16 mouse cellular contexts compared by ENCODE assay signal in the genomic region with DNA sequence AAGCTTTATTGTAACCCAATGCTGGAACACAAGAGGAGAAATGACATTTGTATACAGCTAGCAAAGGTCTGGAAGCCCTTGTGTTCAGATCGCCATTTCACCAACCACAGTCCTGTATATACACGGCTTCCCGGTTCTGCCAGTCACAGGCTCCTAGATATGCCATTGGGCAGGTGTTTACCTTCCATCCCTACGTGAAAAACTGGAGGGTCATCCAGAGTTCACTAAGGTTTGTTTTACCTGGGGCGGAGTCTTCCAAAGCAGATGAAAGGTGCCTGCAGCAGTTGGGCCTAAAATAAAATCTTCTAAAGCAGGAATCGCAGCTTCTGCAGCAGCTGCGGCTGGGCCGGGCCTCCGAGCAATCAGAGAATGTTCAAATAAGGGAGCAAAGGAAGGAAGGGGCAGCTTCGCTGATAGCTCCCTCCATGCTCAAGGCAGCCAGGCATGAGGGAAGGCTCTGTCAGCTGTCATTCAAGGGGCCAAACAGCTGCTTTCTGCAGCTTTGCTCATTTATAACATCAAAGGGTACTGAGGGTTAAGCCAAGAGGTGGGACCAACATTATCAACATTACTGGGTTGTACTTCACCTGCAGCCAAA.
DNase-seq lines count a peak whose midpoint lies in the region; ATAC-seq and TF ChIP-seq lines count a peak whose summit lies in the region.
"Had no signal": no experiment of that assay in that cellular context is flagged by ENCODE, and none has a peak within 500 bp of the region (broad histone marks: within the 10 kb centered on the region; RNA-seq: fewer than 3 reads in every experiment).

No protein-coding gene starts in this region.

- DNase-seq in forebrain, embryonic 10.5 days (ENCODE audit: extremely low spot score, low spot score) = no peak
- DNase-seq in lung, embryonic 14.5 days = peak; percentile 66
- DNase-seq in lung, adult 2 months = no peak
- peak; percentile 8 for DNase-seq in lung, postnatal 25 days (ENCODE audit: low spot score)
- no peak for DNase-seq in adrenal gland, postnatal 25 days
- DNase-seq in cerebellum, adult 9-10 months = no peak
- DNase-seq: adrenal gland, adult 8-10 months; cerebellum, adult 18-20 months; gastrocnemius, postnatal 10 days; thymus, postnatal 36 days had no signal

- H3K27ac ChIP-seq in forebrain, embryonic 10.5 days = 0 out of 2 replicates have a peak overlapping the region, but pooled peaks have one; percentile 8
- no peak overlapping the region for H3K27ac ChIP-seq in forebrain, embryonic 12.5 days
- peak overlapping the region; percentile 85 for H3K27ac ChIP-seq in lung, embryonic 14.5 days (ENCODE audit: low read depth)
- H3K27ac ChIP-seq in embryonic facial prominence, embryonic 13.5 days = peak overlapping the region; percentile 16; the same call in 1 of the 2 replicates
- H3K27ac ChIP-seq: embryonic facial prominence, embryonic 15.5 days; limb, embryonic 10.5 days; liver, embryonic 15.5 days had no signal

- H3K27me3 ChIP-seq in forebrain, embryonic 10.5 days (ENCODE audit: poor library complexity, severe bottlenecking) = peaks cover 9% of the 10 kb centered on the region
- no peaks in the 10 kb centered on the region for H3K27me3 ChIP-seq in forebrain, embryonic 12.5 days
- no peaks in the 10 kb centered on the region for H3K27me3 ChIP-seq in lung, embryonic 14.5 days (ENCODE audit: insufficient read depth, low read length)
- no peaks in the 10 kb centered on the region for H3K27me3 ChIP-seq in embryonic facial prominence, embryonic 13.5 days
- H3K27me3 ChIP-seq: embryonic facial prominence, embryonic 15.5 days had no signal

- H3K36me3 ChIP-seq in forebrain, embryonic 10.5 days (replicated peaks) = no peaks in the 10 kb centered on the region
- H3K36me3 ChIP-seq in forebrain, embryonic 12.5 days (replicated peaks) = no peaks in the 10 kb centered on the region
- H3K36me3 ChIP-seq in lung, embryonic 14.5 days (ENCODE audit: insufficient read depth) = no peaks in the 10 kb centered on the region
- H3K36me3 ChIP-seq in embryonic facial prominence, embryonic 13.5 days = no peaks in the 10 kb centered on the region
- H3K36me3 ChIP-seq: embryonic facial prominence, embryonic 15.5 days; limb, embryonic 10.5 days; liver, embryonic 15.5 days had no signal

- TF ChIP-seq CTCF in lung, embryonic 14.5 days (IDR thresholded peaks at IDR 0.05; ENCODE audit: low read depth) = no peak
- TF ChIP-seq CTCF in lung, adult 2 months (IDR thresholded peaks at IDR 0.05; ENCODE audit: insufficient read depth, low read length) = no peak

- WGBS in forebrain, embryonic 10.5 days = 80% methylated on average over 10 of the region's 10 CpGs
- WGBS in forebrain, embryonic 12.5 days = 83% methylated on average over 10 of the region's 10 CpGs
- WGBS in lung, embryonic 14.5 days = 27% methylated on average over 10 of the region's 10 CpGs
- WGBS in lung, adult 2 months = 48% methylated on average over 10 of the region's 10 CpGs
- WGBS in embryonic facial prominence, embryonic 13.5 days = 54% methylated on average over 10 of the region's 10 CpGs

- TF ChIP-seq POLR2A in lung, adult 2 months (IDR thresholded peaks at IDR 0.05; ENCODE audit: borderline replicate concordance, extremely low read depth, low read depth, low read length) = no peak

- peaks cover 6% of the 10 kb centered on the region; the same call in 1 of the 2 replicates for H3K9me3 ChIP-seq in forebrain, embryonic 10.5 days
- H3K9me3 ChIP-seq in forebrain, embryonic 12.5 days = no peaks in the 10 kb centered on the region
- no peaks in the 10 kb centered on the region for H3K9me3 ChIP-seq in lung, embryonic 14.5 days (ENCODE audit: low read depth, low read length)
- no peaks in the 10 kb centered on the region; the same call in none of the 2 replicates for H3K9me3 ChIP-seq in embryonic facial prominence, embryonic 13.5 days
- H3K9me3 ChIP-seq: embryonic facial prominence, embryonic 15.5 days; limb, embryonic 10.5 days; liver, embryonic 15.5 days had no signal

- H3K4me3 ChIP-seq in forebrain, embryonic 10.5 days = no peak overlapping the region
- H3K4me3 ChIP-seq in forebrain, embryonic 12.5 days (replicated peaks) = no peak overlapping the region
- H3K4me3 ChIP-seq in lung, embryonic 14.5 days (ENCODE audit: low read depth, low read length) = no peak overlapping the region
- no peak overlapping the region for H3K4me3 ChIP-seq in lung, adult 2 months (replicated peaks; ENCODE audit: extremely low read depth, low read depth, low read length)
- H3K4me3 ChIP-seq in embryonic facial prominence, embryonic 13.5 days = no peak overlapping the region
- H3K4me3 ChIP-seq: embryonic facial prominence, embryonic 15.5 days; limb, embryonic 10.5 days; liver, embryonic 15.5 days had no signal

- no peak overlapping the region for H3K9ac ChIP-seq in forebrain, embryonic 12.5 days
- H3K9ac ChIP-seq in lung, embryonic 14.5 days = no peak overlapping the region
- no peak overlapping the region for H3K9ac ChIP-seq in embryonic facial prominence, embryonic 13.5 days
- H3K9ac ChIP-seq: embryonic facial prominence, embryonic 15.5 days; liver, embryonic 15.5 days had no signal

- H3K4me2 ChIP-seq in forebrain, embryonic 12.5 days = no peak overlapping the region
- H3K4me2 ChIP-seq in lung, embryonic 14.5 days = peak overlapping the region; percentile 10; the same call in 1 of the 2 replicates
- no peak overlapping the region for H3K4me2 ChIP-seq in embryonic facial prominence, embryonic 13.5 days
- H3K4me2 ChIP-seq: embryonic facial prominence, embryonic 15.5 days; liver, embryonic 15.5 days had no signal

- peaks cover 16% of the 10 kb centered on the region for H3K4me1 ChIP-seq in forebrain, embryonic 10.5 days
- peaks cover 4% of the 10 kb centered on the region; the same call in 1 of the 2 replicates for H3K4me1 ChIP-seq in forebrain, embryonic 12.5 days
- H3K4me1 ChIP-seq in lung, embryonic 14.5 days (ENCODE audit: insufficient read depth) = no peaks in the 10 kb centered on the region; the same call in 1 of the 2 replicates
- peaks cover 2% of the 10 kb centered on the region for H3K4me1 ChIP-seq in lung, adult 2 months (ENCODE audit: control insufficient read depth, insufficient read depth, low read length)
- H3K4me1 ChIP-seq in embryonic facial prominence, embryonic 13.5 days = peaks cover 12% of the 10 kb centered on the region

- ATAC-seq in forebrain, embryonic 12.5 days (ENCODE audit: low FRiP score) = no peak
- ATAC-seq in lung, embryonic 14.5 days (ENCODE audit: insufficient read depth) = peak; percentile 72; the same call in 1 of the 2 replicates
- no peak for ATAC-seq in embryonic facial prominence, embryonic 13.5 days (ENCODE audit: insufficient number of reproducible peaks, insufficient read depth, low FRiP score, low TSS enrichment, low read depth)
- ATAC-seq: CD4-positive, CD25-positive, alpha-beta regulatory T cell, adult 4 months had no signal

Comparison
In these comparisons a context has a peak if more than half of its experiments do, and no peak if none do; other contexts are left out.
1. DNase-seq: peak in lung, embryonic 14.5 days (single experiment) and lung, postnatal 25 days (single experiment); none in forebrain, embryonic 10.5 days (single experiment), lung, adult 2 months (single experiment), adrenal gland, postnatal 25 days (single experiment) and cerebellum, adult 9-10 months (single experiment).